Mouse (Mus musculus): ENCODE data around the gene Cblb. TPM values are rescaled to one million over a fixed set of nuclear protein-coding genes. Genes with fewer than 3 reads are reported as not detected.

Gene Cblb
- polyA plus RNA-seq, 1 experiment from 2014 or later = 11.5 TPM

GRCm38 (mm10) chr16:52243421-52243973 is 212.5 kb downstream of the Cblb start:
- Histone ChIP-seq H3K4me1 (replicated peaks) (no peaks in the 10 kb centered on the region), H3K9ac (no peak overlapping the region), H3K4me3 (no peak overlapping the region), H3K9me3 (no peaks in the 10 kb centered on the region), H3K4me2 (no peak overlapping the region), H3K27me3 (no peaks in the 10 kb centered on the region), H3K36me3 (no peaks in the 10 kb centered on the region), H3K27ac (replicated peaks) (no peak overlapping the region)
- WGBS = 89% methylated on average over 4 of the region's 4 CpGs
- 0 out of 2 replicates have a peak, but pooled peaks have one; percentile 34 for ATAC-seq (ENCODE audit: low FRiP score, low read depth)

DNA sequence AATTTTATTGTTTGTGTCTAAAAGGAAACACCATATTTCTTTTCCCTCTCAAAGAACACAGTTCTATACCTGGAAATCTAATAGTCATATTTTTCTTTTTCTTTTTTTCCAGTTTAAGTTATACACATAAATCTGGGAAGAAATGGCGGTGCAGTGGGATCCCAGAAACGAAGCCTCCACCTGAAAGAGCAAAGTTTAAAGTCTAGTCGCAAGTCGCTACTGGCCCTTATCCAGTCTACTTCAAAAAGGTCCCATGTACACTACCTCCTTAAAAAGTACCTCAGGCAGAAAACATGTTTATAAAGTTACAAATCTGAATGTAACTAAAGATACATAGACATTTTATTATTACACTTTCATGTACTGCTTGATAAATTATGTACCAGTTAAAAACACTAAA is 219.2 kb downstream of the Cblb start:
- Histone ChIP-seq H3K4me2 (no peak overlapping the region), H3K27ac (replicated peaks) (no peak overlapping the region), H3K36me3 (0 out of 2 replicates have a peak, but pooled peaks cover 3% of the 10 kb centered on the region), H3K27me3 (no peaks in the 10 kb centered on the region), H3K4me1 (replicated peaks) (no peaks in the 10 kb centered on the region), H3K9me3 (no peaks in the 10 kb centered on the region), H3K4me3 (no peak overlapping the region), H3K9ac (no peak overlapping the region)
- ATAC-seq (ENCODE audit: low FRiP score, low read depth) = no peak
- WGBS = 95% methylated on average over 4 of the region's 4 CpGs

- no peak overlapping the region for H3K4me2 ChIP-seq
- ATAC-seq (ENCODE audit: low FRiP score, low read depth) = no peak
- no peaks in the 10 kb centered on the region for H3K27me3 ChIP-seq
- no peak overlapping the region for H3K9ac ChIP-seq
- H3K4me1 ChIP-seq (replicated peaks) = no peaks in the 10 kb centered on the region
- H3K4me3 ChIP-seq = no peak overlapping the region
- 91% methylated on average over 4 of the region's 4 CpGs for WGBS
- H3K27ac ChIP-seq (replicated peaks) = no peak overlapping the region
- no peaks in the 10 kb centered on the region for H3K9me3 ChIP-seq
- H3K36me3 ChIP-seq = 0 out of 2 replicates have a peak, but pooled peaks cover 3% of the 10 kb centered on the region
Observed at GRCm38 (mm10) chr16:52250935-52251334, 219.9 kb downstream of the Cblb start.
